Mouse (Mus musculus): ENCODE data around the gene Sfxn1. TPM values are rescaled to one million over a fixed set of nuclear protein-coding genes. Genes with fewer than 3 reads are reported as not detected.
A peak's percentile ranks its signal among the peaks of the same experiment; 100 is the strongest.

Sfxn1 gene
- polyA plus RNA-seq, 1 experiment from 2014 or later = 142 TPM

GRCm38 (mm10) chr13:54115779-54116178 lies 44.1 kb downstream of the Sfxn1 start:
- no peaks in the 10 kb centered on the region for H3K36me3 ChIP-seq (ENCODE audit: control insufficient read depth, insufficient read depth, low read length)
- H3K4me2 ChIP-seq = no peak overlapping the region
- no peaks in the 10 kb centered on the region for H3K27me3 ChIP-seq (replicated peaks; ENCODE audit: control insufficient read depth, insufficient read depth, low read length)
- no peaks in the 10 kb centered on the region for H3K9me3 ChIP-seq (ENCODE audit: control insufficient read depth, low read length)
- H3K27ac ChIP-seq (ENCODE audit: low read depth, low read length) = no peak overlapping the region
- WGBS = 83% methylated on average over 6 of the region's 6 CpGs
- no peak overlapping the region for H3K4me3 ChIP-seq (ENCODE audit: low read depth, low read length)
- H3K9ac ChIP-seq (ENCODE audit: low read depth, low read length) = no peak overlapping the region
- no peak for DNase-seq (ENCODE audit: low spot score)
- H3K4me1 ChIP-seq (replicated peaks; ENCODE audit: control insufficient read depth, insufficient read depth, low read length) = no peaks in the 10 kb centered on the region
- no peak for ATAC-seq (replicated peaks; ENCODE audit: low FRiP score)

- Histone ChIP-seq H3K27ac (ENCODE audit: low read depth, low read length) (no peak overlapping the region), H3K4me3 (ENCODE audit: low read depth, low read length) (no peak overlapping the region), H3K9ac (ENCODE audit: low read depth, low read length) (no peak overlapping the region), H3K9me3 (ENCODE audit: control insufficient read depth, low read length) (no peaks in the 10 kb centered on the region), H3K4me2 (no peak overlapping the region), H3K27me3 (replicated peaks; ENCODE audit: control insufficient read depth, insufficient read depth, low read length) (no peaks in the 10 kb centered on the region), H3K4me1 (replicated peaks; ENCODE audit: control insufficient read depth, insufficient read depth, low read length) (no peaks in the 10 kb centered on the region), H3K36me3 (ENCODE audit: control insufficient read depth, insufficient read depth, low read length) (no peaks in the 10 kb centered on the region)
- 51% methylated on average over 5 of the region's 5 CpGs for WGBS
- no peak for DNase-seq (ENCODE audit: low spot score)
- no peak for ATAC-seq (replicated peaks; ENCODE audit: low FRiP score)
These were observed 46.7 kb downstream of the Sfxn1 start for GRCm38 (mm10) chr13:54118355-54118754.

- no peak for ATAC-seq (replicated peaks; ENCODE audit: low FRiP score)
- Histone ChIP-seq H3K27me3 (replicated peaks; ENCODE audit: control insufficient read depth, insufficient read depth, low read length) (no peaks in the 10 kb centered on the region), H3K36me3 (ENCODE audit: control insufficient read depth, insufficient read depth, low read length) (no peaks in the 10 kb centered on the region), H3K9me3 (ENCODE audit: control insufficient read depth, low read length) (no peaks in the 10 kb centered on the region), H3K9ac (ENCODE audit: low read depth, low read length) (no peak overlapping the region), H3K4me2 (no peak overlapping the region), H3K27ac (ENCODE audit: low read depth, low read length) (no peak overlapping the region), H3K4me1 (replicated peaks; ENCODE audit: control insufficient read depth, insufficient read depth, low read length) (no peaks in the 10 kb centered on the region), H3K4me3 (ENCODE audit: low read depth, low read length) (no peak overlapping the region)
- 83% methylated on average over 9 of the region's 9 CpGs for WGBS
- DNase-seq (ENCODE audit: low spot score) = no peak
These were observed 66.2 kb downstream of the Sfxn1 start for GRCm38 (mm10) chr13:54137756-54138410.

- no peak overlapping the region for H3K4me2 ChIP-seq
- no peak overlapping the region for H3K4me3 ChIP-seq (ENCODE audit: low read depth, low read length)
- H3K27ac ChIP-seq (ENCODE audit: low read depth, low read length) = no peak overlapping the region
- DNase-seq (ENCODE audit: low spot score) = no peak
- no peak overlapping the region for H3K9ac ChIP-seq (ENCODE audit: low read depth, low read length)
- H3K4me1 ChIP-seq (replicated peaks; ENCODE audit: control insufficient read depth, insufficient read depth, low read length) = no peaks in the 10 kb centered on the region
- H3K27me3 ChIP-seq (replicated peaks; ENCODE audit: control insufficient read depth, insufficient read depth, low read length) = no peaks in the 10 kb centered on the region
- WGBS = 41% methylated on average over 5 of the region's 5 CpGs
- no peaks in the 10 kb centered on the region for H3K9me3 ChIP-seq (ENCODE audit: control insufficient read depth, low read length)
- ATAC-seq (replicated peaks; ENCODE audit: low FRiP score) = no peak
- no peaks in the 10 kb centered on the region for H3K36me3 ChIP-seq (ENCODE audit: control insufficient read depth, insufficient read depth, low read length)
These were observed 72.1 kb downstream of the Sfxn1 start for GRCm38 (mm10) chr13:54143788-54144187.

GRCm38 (mm10) chr13:54144624-54145023 lies 73.0 kb downstream of the Sfxn1 start:
- H3K4me1 ChIP-seq (replicated peaks; ENCODE audit: control insufficient read depth, insufficient read depth, low read length) = no peaks in the 10 kb centered on the region
- no peak overlapping the region for H3K4me2 ChIP-seq
- H3K27ac ChIP-seq (ENCODE audit: low read depth, low read length) = no peak overlapping the region
- H3K9ac ChIP-seq (ENCODE audit: low read depth, low read length) = no peak overlapping the region
- 67% methylated on average over 5 of the region's 5 CpGs for WGBS
- H3K27me3 ChIP-seq (replicated peaks; ENCODE audit: control insufficient read depth, insufficient read depth, low read length) = no peaks in the 10 kb centered on the region
- DNase-seq (ENCODE audit: low spot score) = no peak
- no peak for ATAC-seq (replicated peaks; ENCODE audit: low FRiP score)
- H3K4me3 ChIP-seq (ENCODE audit: low read depth, low read length) = no peak overlapping the region
- H3K36me3 ChIP-seq (ENCODE audit: control insufficient read depth, insufficient read depth, low read length) = no peaks in the 10 kb centered on the region
- H3K9me3 ChIP-seq (ENCODE audit: control insufficient read depth, low read length) = no peaks in the 10 kb centered on the region

GRCm38 (mm10) chr13:54147328-54147727 lies 75.7 kb downstream of the Sfxn1 start:
- Histone ChIP-seq H3K4me1 (replicated peaks; ENCODE audit: control insufficient read depth, insufficient read depth, low read length) (no peaks in the 10 kb centered on the region), H3K9me3 (ENCODE audit: control insufficient read depth, low read length) (no peaks in the 10 kb centered on the region), H3K4me3 (ENCODE audit: low read depth, low read length) (no peak overlapping the region), H3K27ac (ENCODE audit: low read depth, low read length) (no peak overlapping the region), H3K27me3 (replicated peaks; ENCODE audit: control insufficient read depth, insufficient read depth, low read length) (no peaks in the 10 kb centered on the region), H3K9ac (ENCODE audit: low read depth, low read length) (no peak overlapping the region), H3K36me3 (ENCODE audit: control insufficient read depth, insufficient read depth, low read length) (no peaks in the 10 kb centered on the region), H3K4me2 (no peak overlapping the region)
- WGBS = 62% methylated on average over 1 of the region's 1 CpGs
- ATAC-seq (replicated peaks; ENCODE audit: low FRiP score) (no peak), DNase-seq (ENCODE audit: low spot score) (no peak)

- Histone ChIP-seq H3K4me2 (no peak overlapping the region), H3K9ac (ENCODE audit: low read depth, low read length) (no peak overlapping the region), H3K27me3 (replicated peaks; ENCODE audit: control insufficient read depth, insufficient read depth, low read length) (no peaks in the 10 kb centered on the region), H3K27ac (ENCODE audit: low read depth, low read length) (no peak overlapping the region), H3K4me3 (ENCODE audit: low read depth, low read length) (no peak overlapping the region), H3K4me1 (replicated peaks; ENCODE audit: control insufficient read depth, insufficient read depth, low read length) (no peaks in the 10 kb centered on the region), H3K36me3 (ENCODE audit: control insufficient read depth, insufficient read depth, low read length) (no peaks in the 10 kb centered on the region), H3K9me3 (ENCODE audit: control insufficient read depth, low read length) (no peaks in the 10 kb centered on the region)
- DNase-seq (ENCODE audit: low spot score) (no peak), ATAC-seq (replicated peaks; ENCODE audit: low FRiP score) (no peak)
- WGBS = 74% methylated on average over 1 of the region's 1 CpGs
These were observed 80.8 kb downstream of the Sfxn1 start for GRCm38 (mm10) chr13:54152421-54152820.

- Histone ChIP-seq H3K9ac (ENCODE audit: low read depth, low read length) (no peak overlapping the region), H3K27me3 (replicated peaks; ENCODE audit: control insufficient read depth, insufficient read depth, low read length) (no peaks in the 10 kb centered on the region), H3K4me3 (ENCODE audit: low read depth, low read length) (no peak overlapping the region), H3K27ac (ENCODE audit: low read depth, low read length) (no peak overlapping the region), H3K4me2 (no peak overlapping the region), H3K9me3 (ENCODE audit: control insufficient read depth, low read length) (no peaks in the 10 kb centered on the region), H3K36me3 (ENCODE audit: control insufficient read depth, insufficient read depth, low read length) (no peaks in the 10 kb centered on the region), H3K4me1 (replicated peaks; ENCODE audit: control insufficient read depth, insufficient read depth, low read length) (no peaks in the 10 kb centered on the region)
- DNase-seq (ENCODE audit: low spot score) (no peak), ATAC-seq (replicated peaks; ENCODE audit: low FRiP score) (no peak)
- WGBS = 69% methylated on average over 7 of the region's 7 CpGs
These were observed 81.2 kb downstream of the Sfxn1 start for GRCm38 (mm10) chr13:54152911-54153310.

- Histone ChIP-seq H3K4me1 (replicated peaks; ENCODE audit: control insufficient read depth, insufficient read depth, low read length) (no peaks in the 10 kb centered on the region), H3K9ac (ENCODE audit: low read depth, low read length) (no peak overlapping the region), H3K27ac (ENCODE audit: low read depth, low read length) (no peak overlapping the region), H3K4me2 (no peak overlapping the region), H3K4me3 (ENCODE audit: low read depth, low read length) (no peak overlapping the region), H3K36me3 (ENCODE audit: control insufficient read depth, insufficient read depth, low read length) (no peaks in the 10 kb centered on the region), H3K9me3 (ENCODE audit: control insufficient read depth, low read length) (no peaks in the 10 kb centered on the region), H3K27me3 (replicated peaks; ENCODE audit: control insufficient read depth, insufficient read depth, low read length) (no peaks in the 10 kb centered on the region)
- ATAC-seq (replicated peaks; ENCODE audit: low FRiP score) = no peak
- 15% methylated on average over 9 of the region's 9 CpGs for WGBS
- DNase-seq (ENCODE audit: low spot score) = peak; percentile 46
These were observed 82.1 kb downstream of the Sfxn1 start for GRCm38 (mm10) chr13:54153672-54154218.

All from liver, embryonic 11.5 days (tissue).